Mouse (Mus musculus) right cerebral cortex, postnatal 36 days (tissue): ENCODE measurements around the gene Calcr.
"Not testable (repeated sequence)": the region's sequence is repeated elsewhere in the genome, so short reads cannot be mapped to it uniquely, and the experiment has no call there.

Experiments
- DNase-seq, 2 experiments: peaks; one replicate each; pipeline ENCODE4 v3.0.0; 2022; ENCODE audit warnings: low spot score in 2 of 2, mixed read lengths in 1 of 2

Calcr gene

DNA sequence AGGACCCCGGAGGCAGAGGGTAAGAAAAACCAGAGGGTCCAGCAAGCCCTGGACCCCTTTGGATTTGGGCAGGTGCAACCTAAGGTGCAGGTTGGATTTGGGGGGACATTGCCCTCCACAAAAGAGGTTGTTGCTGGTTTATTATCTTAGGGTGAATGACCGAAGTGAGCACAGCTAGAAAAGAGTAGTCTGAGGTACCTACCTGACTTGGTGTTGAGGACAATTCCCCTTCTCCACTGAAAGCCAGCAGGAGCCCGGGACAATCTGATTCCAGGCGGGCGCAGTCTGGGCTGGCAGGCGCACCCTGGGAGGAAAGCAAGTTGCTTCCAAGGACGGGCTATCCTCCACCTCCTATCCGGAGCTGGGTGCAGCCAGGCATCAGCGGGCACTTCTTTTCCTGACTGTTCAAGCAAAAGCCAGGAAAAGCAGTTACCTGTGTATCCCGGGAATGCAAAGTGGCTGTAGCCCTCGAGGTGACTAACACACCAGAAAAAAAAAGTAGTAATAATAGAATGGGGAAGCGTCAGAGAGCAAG lies at the start of gene Calcr:
Calcr (minus strand) TSS at position 485 of the 535 bp plus-strand sequence.
- DNase-seq: no peak

- no peak for DNase-seq
Measured at GRCm38 (mm10) chr6:3767485-3767884, 3.0 kb upstream of the Calcr start.

DNA sequence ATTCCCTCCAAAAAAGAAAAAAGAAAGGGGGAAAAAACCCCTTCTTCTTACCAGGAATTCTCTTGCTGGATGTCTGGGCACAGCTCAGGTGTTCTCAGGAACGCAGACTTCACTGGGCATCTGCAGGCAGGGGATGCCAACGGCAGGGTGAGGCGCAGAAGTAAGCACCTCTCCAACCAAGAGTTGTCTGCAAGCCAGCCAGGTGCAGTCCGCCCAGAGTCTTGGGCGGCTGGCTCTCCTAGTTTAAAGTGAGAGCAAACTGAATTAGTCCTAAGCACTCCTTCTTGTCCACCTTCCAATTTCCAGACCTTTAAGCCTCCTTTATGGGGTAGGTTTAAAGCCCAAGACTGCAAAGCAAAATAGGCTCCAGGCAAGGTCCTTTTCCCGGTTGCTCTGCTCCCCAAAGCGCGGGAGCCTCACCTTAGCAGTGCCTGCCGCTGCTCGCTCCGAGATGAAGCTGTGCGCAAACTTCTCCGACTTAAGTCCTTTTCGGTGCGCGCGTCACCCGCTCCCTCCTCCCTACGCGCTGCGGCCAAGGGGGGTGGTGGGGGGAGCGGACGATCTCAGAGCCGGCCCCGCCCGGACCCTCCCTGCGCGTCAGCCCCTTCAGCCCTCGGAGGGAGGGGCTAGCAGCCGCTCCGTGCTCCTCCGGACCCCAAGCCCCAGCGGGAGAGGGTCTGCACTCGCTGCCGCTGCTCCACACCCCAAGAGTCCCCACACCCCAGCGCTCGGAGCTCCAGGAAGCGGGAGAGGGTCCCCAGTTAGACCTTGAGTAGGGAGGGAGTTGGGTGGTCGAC lies 1.1 kb downstream of the Calcr start:
- no peak for DNase-seq

DNA sequence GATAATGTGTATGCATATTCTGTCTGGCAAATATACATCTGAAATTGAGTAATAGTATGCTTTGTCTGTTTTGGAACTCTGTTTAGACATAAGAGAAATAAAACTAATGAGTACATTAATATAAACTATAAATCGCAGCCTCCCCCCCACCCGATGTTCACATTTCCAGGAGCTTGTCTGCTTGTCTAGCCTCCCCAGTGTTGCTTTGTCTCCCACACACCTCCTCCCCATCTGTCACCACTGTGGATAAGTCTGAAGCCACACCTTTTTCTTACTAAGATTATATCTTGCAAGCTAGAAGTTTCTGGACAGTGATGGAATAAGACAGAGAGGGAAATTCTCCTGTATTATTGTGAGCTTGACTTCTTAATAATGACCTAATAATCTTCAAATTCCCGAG lies 12.9 kb downstream of the Calcr start:
- DNase-seq: peak; percentile 10 to 25

DNA sequence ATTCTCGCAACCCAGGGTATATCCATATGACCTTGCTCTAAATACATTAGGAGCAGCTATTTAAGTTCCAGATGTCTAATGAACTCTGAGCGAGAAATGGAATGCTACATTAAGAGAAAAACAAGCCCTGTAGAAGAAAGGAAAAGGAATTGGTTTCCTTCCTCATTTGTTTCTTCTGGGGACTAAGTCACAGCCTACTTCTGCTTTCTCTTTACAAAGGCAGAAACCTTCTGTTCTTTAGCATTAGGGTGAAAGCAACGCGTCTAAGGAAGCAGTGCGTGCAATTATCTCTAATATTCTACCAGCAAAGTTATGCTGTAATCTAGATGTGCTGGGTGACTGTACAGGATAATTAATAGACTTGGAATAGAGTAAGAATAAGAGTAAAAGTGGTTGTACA lies 14.9 kb downstream of the Calcr start:
- DNase-seq: no peak

GRCm38 (mm10) chr6:3745546-3745945 lies 19.0 kb downstream of the Calcr start:
- no peak for DNase-seq

GRCm38 (mm10) chr6:3741996-3742713 lies 22.4 kb downstream of the Calcr start:
- no peak for DNase-seq

DNA sequence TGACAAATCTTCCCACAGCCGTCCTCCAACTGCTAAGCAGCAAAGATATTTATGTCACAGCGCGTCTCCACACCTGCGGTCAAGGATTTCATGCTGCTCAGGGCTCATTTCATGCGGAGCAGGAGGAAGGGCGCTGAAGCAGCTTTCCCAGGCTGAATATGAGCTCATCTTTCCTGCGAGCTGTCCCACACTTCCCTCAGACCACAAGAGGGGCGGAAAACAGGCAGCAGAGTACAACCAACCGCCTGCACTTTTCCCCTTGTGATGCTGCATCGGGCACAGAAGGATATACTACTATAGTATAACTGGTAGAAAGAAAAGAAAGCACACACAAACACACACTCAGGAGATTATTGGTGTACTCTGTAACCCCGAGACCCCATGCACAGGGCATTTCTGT lies 23.2 kb downstream of the Calcr start:
- no peak for DNase-seq

GRCm38 (mm10) chr6:3730246-3730867 lies 34.2 kb downstream of the Calcr start:
- DNase-seq: no peak

DNA sequence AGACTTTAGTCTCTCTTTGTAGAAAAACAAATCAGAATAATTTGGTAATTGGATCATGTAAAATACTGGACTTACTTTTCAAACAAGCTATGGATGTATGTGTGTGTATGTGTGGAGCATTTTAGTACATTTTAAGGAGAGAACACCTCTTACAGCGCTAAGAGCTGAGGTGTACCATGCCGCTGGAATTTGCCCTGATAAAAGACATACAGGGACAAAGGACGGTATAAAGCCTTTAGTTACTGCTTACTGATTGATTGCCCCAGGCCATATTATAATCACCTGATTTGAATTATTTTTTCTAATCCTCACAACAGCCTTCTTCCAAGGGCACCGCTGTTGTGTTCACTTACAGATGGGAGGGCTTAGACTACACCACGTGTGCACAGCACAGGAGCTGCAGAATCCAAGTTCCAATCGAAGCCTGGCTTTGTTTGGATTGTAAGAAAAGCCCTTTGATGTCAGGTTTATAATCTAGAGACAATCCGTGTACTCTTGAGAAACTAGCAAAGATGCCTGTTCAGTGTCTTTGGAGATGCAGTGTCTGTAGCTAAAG lies 76.3 kb downstream of the Calcr start:
- DNase-seq: no peak

- DNase-seq: not testable (repeated sequence)
Measured at GRCm38 (mm10) chr6:3678286-3678685, 86.2 kb downstream of the Calcr start.

- no peak for DNase-seq
Measured at GRCm38 (mm10) chr6:3677806-3678205, 86.7 kb downstream of the Calcr start.

DNA sequence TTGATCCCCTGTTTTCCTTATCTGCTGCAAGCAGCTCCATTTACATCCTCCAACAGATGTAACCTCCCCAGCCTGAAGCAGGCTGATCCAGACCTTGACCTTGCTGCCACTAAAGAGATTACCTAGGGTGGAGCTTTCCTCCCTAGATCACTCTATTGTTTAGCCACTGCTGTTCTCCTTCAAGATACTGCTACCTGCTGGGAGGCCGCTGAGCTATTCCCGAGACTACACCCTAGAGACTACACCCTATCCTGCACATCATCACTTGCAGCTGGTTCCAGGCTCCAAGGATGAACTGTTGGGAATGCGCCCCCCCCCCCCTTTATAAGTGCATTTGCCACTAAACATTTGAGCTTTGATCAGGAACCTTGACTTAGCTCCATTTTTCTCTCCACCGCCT lies 92.6 kb downstream of the Calcr start:
- not testable (repeated sequence) for DNase-seq

DNA sequence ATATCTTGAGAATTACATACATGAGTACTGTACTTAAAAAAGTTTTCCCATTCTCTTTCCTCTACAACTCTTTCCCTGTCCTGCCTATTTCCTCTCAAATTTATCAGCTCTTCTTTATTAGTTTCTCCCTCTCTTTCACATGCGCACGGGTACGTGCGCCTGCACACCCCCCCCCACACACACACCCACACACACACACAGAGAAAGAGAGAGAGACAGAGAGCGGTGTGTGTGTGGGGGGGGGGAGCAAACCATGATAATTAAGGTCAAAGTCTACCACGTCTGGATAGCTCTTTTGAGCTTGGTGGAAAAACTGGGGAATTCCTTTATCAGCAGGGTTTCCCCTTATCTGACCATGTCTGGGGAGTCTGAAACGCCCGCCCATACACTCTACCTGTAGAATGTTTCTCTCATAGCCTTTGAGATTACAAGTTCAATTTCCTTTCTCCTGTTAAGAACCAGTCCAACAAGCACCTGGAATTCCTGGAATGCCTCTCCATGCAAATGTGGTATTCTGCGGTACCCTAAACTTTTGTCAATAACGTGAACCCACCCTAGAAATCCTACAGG lies 100.3 kb downstream of the Calcr start:
- DNase-seq: no peak

- no peak for DNase-seq
Measured at GRCm38 (mm10) chr6:3658405-3658804, 106.1 kb downstream of the Calcr start.
